Mouse (Mus musculus) lung, postnatal 0 days (tissue): ENCODE measurements at regions not wholly inside any gene's neighbourhood (a gene's known extent, or its start where the extent isn't known, plus 50 kb on each side); places are given as distances from the start of the nearest gene placed in this dataset.

Source experiments
- CTCF ChIP-seq: IDR thresholded peaks from 2 replicates; pipeline ENCODE4 v1.5.1; 2016; ENCODE audit warnings: antibody characterized with exemption, mild to moderate bottlenecking
- EP300 ChIP-seq: IDR thresholded peaks from 2 replicates; pipeline ENCODE4 v1.6.1; 2016; ENCODE audit warnings: antibody characterized with exemption, mild to moderate bottlenecking, control low read depth

DNA sequence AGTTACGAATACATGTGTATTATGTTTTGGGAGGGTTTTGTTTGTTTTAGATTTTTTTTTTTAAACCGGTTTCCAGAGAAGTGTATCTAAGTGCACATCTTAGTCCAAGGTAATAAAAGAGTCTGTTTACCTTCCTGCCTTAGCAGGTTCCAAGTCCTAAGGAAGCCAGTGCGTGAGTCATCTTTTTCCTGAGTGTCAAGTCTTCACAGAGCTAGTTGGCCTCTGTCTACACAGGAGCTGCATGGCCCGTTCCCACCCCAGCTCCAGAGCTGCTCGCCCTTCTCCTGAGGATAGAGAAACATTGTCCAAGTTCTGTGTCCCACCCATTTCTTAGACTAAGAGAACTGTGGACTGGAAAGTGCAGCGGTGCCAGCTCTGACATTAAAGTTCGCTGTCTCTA lies 192.6 kb downstream of the Sptssa start:
- no peak for TF ChIP-seq CTCF
- TF ChIP-seq EP300 = no peak
